Mouse (Mus musculus): ENCODE measurements around the gene Tubgcp4. TPM values are rescaled to one million over a fixed set of nuclear protein-coding genes. Genes with fewer than 3 reads are reported as not detected.
A peak's percentile ranks its signal among the peaks of the same experiment; 100 is the strongest.

The Tubgcp4 gene
- polyA plus RNA-seq, 1 experiment: 14.1 TPM

DNA sequence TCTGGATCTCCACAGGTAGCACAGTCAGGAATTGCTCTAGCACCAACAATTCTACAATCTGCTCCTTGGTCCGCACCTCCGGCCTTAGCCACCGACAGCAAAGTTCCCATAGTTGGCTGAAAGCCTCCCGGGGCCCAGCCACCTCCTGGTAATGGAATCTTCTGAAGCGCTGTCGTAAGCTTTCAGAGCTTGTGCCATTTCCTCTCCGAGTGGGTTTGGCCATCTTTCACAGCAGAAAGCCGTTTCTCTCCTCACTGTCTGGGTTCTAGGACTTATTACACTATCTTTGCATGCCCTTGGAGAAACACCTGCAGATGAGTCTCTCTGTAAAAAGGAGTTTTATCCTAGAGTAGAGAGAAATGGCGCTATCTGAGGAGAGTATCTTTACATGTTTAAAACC lies 552 bp upstream of the Tubgcp4 start:
- Histone ChIP-seq H3K27me3 (ENCODE audit: control insufficient read depth, insufficient read depth, low read length) (no peaks in the 10 kb centered on the region), H3K36me3 (ENCODE audit: control insufficient read depth, insufficient read depth, low read length) (peaks cover 16% of the 10 kb centered on the region), H3K4me1 (ENCODE audit: control insufficient read depth, insufficient read depth, insufficient read length, low read length) (peaks cover 10% of the 10 kb centered on the region; the same call in 1 of the 2 replicates), H3K4me3 (ENCODE audit: low read depth, low read length) (peak overlapping the region; percentile 78), H3K27ac (ENCODE audit: insufficient read depth, low read depth, low read length) (0 out of 2 replicates have a peak overlapping the region, but pooled peaks have one; percentile 77)
- under 1% methylated on average over 9 of the region's 9 CpGs for WGBS
- TF ChIP-seq CTCF (IDR thresholded peaks at IDR 0.05; ENCODE audit: extremely low read depth, insufficient read length, insufficient replicate concordance, low read depth, low read length) (no peak), POLR2A (IDR thresholded peaks at IDR 0.05; ENCODE audit: low read depth, low read length) (no peak)

DNA sequence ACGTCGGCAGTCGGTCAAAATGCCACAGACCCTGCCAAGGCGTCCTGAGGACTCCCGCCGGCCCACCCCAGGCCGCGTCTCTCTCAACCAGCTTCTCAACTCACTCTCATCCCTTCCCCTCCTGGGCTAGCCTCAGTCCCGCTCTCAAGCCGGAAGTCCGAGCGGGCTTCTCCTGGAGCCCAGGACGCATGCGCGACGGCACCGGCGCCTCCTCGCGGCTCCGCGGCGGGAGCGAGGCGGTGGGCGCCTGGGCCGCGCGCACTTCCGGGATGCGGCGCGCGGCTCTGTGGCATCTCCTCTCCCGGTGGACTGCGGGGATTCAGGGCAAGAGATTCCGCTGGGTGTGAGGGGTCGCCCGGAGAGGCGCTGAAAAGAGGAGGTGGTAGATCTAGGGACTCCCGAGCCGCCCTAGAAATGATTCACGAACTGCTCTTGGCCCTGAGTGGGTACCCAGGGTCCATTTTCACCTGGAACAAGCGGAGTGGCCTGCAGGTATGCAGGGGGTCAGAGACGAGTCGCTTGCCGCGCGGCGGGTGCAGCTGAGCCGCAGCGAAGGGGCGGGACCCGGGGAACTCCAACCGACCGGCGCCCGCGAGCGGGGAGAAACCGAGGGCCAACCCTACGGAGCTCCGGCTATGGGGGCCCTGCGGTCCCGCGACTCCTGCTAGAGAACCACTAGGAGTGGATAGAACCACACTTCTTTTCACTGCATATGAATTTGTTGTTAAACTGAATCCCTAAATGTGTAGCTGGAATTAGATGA lies 707 bp downstream of the Tubgcp4 start, which contains the start of gene Zscan29:
Zscan29 (minus strand) TSS at position 146 of the 763 bp plus-strand sequence.
- Histone ChIP-seq H3K27me3 (ENCODE audit: control insufficient read depth, insufficient read depth, low read length) (no peaks in the 10 kb centered on the region), H3K36me3 (ENCODE audit: control insufficient read depth, insufficient read depth, low read length) (peaks cover 17% of the 10 kb centered on the region), H3K27ac (ENCODE audit: insufficient read depth, low read depth, low read length) (peak within 1 kb of the TSS; percentile 77), H3K4me3 (ENCODE audit: low read depth, low read length) (peak within 1 kb of the TSS; percentile 78), H3K4me1 (ENCODE audit: control insufficient read depth, insufficient read depth, insufficient read length, low read length) (peaks cover 10% of the 10 kb centered on the region; the same call in 1 of the 2 replicates)
- 1% methylated on average over 66 of the region's 66 CpGs for WGBS
- TF ChIP-seq POLR2A (IDR thresholded peaks at IDR 0.05; ENCODE audit: low read depth, low read length): peak; percentile 95
- TF ChIP-seq CTCF (IDR thresholded peaks at IDR 0.05; ENCODE audit: extremely low read depth, insufficient read length, insufficient replicate concordance, low read depth, low read length): no peak

DNA sequence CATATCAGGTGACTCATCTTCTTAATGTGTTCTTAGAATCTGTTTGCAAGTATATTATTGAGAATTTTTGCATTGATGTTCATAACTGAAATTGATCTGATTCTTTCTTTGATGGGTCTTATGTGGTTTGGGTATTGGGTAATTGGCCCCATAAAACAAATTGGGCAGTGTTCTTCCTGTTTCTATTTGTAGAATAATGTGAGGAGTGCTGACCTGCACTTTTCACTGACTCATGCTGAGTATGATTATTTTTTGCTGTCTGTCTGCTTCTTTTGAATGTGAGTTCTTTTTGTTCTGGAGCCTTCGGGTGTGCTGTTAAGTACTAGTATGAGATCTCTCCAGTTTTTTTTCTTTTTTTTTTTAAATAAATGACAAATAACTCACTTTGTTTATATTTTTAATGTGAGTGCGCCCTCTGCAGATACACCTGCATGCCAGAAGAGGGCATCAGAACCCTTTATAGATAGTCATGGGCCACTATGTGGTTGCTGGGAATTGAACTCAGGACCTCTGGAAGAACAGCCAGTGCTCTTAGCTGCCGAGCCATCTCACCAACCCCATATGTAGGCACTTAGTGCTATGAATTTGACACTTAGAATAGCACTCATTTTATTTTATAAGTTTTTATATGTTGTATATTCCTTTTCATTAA lies 8.5 kb downstream of the Tubgcp4 start:
- 94% methylated on average over 3 of the region's 3 CpGs for WGBS
- peaks cover 43% of the 10 kb centered on the region for H3K36me3 ChIP-seq (ENCODE audit: control insufficient read depth, insufficient read depth, low read length)
- no peak overlapping the region for H3K27ac ChIP-seq (ENCODE audit: insufficient read depth, low read depth, low read length)
- TF ChIP-seq CTCF (IDR thresholded peaks at IDR 0.05; ENCODE audit: extremely low read depth, insufficient read length, insufficient replicate concordance, low read depth, low read length) (peak; percentile 23; the same call in 1 of the 2 replicates), POLR2A (IDR thresholded peaks at IDR 0.05; ENCODE audit: low read depth, low read length) (no peak)
- no peaks in the 10 kb centered on the region for H3K4me1 ChIP-seq (ENCODE audit: control insufficient read depth, insufficient read depth, insufficient read length, low read length)
- no peaks in the 10 kb centered on the region for H3K27me3 ChIP-seq (ENCODE audit: control insufficient read depth, insufficient read depth, low read length)
- H3K4me3 ChIP-seq (ENCODE audit: low read depth, low read length): no peak overlapping the region

DNA sequence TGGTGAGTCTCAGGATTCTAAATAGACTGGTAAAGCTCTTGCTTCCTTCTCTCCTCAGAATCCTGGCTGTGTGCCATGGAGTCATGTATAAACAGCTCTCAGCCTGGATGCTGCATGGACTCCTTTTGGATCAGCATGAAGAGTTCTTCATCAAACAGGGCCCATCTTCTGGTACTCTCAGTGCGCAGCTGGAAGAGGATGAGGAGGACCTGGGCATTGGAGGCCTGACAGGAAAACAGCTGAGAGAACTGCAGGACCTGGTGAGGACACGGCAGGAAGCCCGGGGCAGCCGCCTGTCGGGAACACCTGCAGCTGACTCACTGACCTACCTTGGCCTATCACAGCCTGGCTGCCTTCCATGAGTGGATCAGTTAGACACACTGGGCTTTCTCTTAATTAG lies 13.0 kb downstream of the Tubgcp4 start:
- Histone ChIP-seq H3K36me3 (ENCODE audit: control insufficient read depth, insufficient read depth, low read length) (peaks cover 47% of the 10 kb centered on the region), H3K27me3 (ENCODE audit: control insufficient read depth, insufficient read depth, low read length) (no peaks in the 10 kb centered on the region), H3K4me3 (ENCODE audit: low read depth, low read length) (no peak overlapping the region), H3K27ac (ENCODE audit: insufficient read depth, low read depth, low read length) (no peak overlapping the region), H3K4me1 (ENCODE audit: control insufficient read depth, insufficient read depth, insufficient read length, low read length) (no peaks in the 10 kb centered on the region)
- TF ChIP-seq CTCF (IDR thresholded peaks at IDR 0.05; ENCODE audit: extremely low read depth, insufficient read length, insufficient replicate concordance, low read depth, low read length): no peak
- TF ChIP-seq POLR2A (IDR thresholded peaks at IDR 0.05; ENCODE audit: low read depth, low read length): no peak
- WGBS: 36% methylated on average over 5 of the region's 5 CpGs

DNA sequence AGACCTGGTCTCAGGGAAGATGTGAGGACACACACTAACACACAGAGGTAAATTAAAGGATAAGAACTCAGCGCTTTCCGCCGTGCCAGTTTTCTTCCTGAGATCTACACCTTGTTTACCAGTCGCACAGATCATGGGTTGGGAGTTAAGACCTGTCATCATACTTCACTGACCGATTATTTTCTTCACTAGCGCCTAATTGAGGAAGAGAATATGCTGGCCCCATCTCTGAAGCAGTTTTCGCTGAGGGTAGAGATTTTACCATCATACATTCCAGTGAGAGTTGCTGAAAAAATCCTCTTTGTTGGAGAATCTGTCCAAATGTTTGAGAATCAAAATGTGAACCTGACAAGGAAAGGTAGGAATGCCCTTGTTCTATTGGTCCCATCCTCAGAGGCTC lies 13.7 kb downstream of the Tubgcp4 start:
- Histone ChIP-seq H3K4me1 (ENCODE audit: control insufficient read depth, insufficient read depth, insufficient read length, low read length) (no peaks in the 10 kb centered on the region), H3K27me3 (ENCODE audit: control insufficient read depth, insufficient read depth, low read length) (no peaks in the 10 kb centered on the region), H3K27ac (ENCODE audit: insufficient read depth, low read depth, low read length) (no peak overlapping the region), H3K36me3 (ENCODE audit: control insufficient read depth, insufficient read depth, low read length) (peaks cover 50% of the 10 kb centered on the region), H3K4me3 (ENCODE audit: low read depth, low read length) (no peak overlapping the region)
- WGBS: 94% methylated on average over 7 of the region's 7 CpGs
- TF ChIP-seq POLR2A (IDR thresholded peaks at IDR 0.05; ENCODE audit: low read depth, low read length): no peak
- no peak for TF ChIP-seq CTCF (IDR thresholded peaks at IDR 0.05; ENCODE audit: extremely low read depth, insufficient read length, insufficient replicate concordance, low read depth, low read length)

DNA sequence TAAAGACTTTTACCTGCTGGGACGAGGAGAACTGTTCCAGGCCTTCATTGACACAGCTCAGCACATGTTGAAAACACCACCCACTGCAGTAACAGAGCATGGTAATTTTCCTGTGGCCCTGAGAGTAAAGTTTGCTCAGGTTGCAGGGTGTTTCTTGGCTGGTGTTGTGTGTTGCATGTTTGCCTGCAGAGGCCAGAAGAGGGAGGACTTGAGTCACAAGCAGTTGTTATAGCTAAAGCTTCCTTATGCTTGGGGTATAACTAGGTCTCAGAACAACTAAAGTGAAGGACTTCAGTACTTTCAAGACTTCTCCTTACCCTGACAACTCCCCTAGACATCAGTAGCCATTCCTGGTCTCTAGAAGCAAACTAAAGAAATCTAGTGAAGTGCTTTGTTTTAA lies 18.1 kb downstream of the Tubgcp4 start:
- Histone ChIP-seq H3K27ac (ENCODE audit: insufficient read depth, low read depth, low read length) (no peak overlapping the region), H3K4me3 (ENCODE audit: low read depth, low read length) (no peak overlapping the region), H3K27me3 (ENCODE audit: control insufficient read depth, insufficient read depth, low read length) (no peaks in the 10 kb centered on the region), H3K4me1 (ENCODE audit: control insufficient read depth, insufficient read depth, insufficient read length, low read length) (no peaks in the 10 kb centered on the region), H3K36me3 (ENCODE audit: control insufficient read depth, insufficient read depth, low read length) (peaks cover 67% of the 10 kb centered on the region)
- WGBS: 76% methylated on average over 1 of the region's 1 CpGs
- TF ChIP-seq POLR2A (IDR thresholded peaks at IDR 0.05; ENCODE audit: low read depth, low read length): no peak
- no peak for TF ChIP-seq CTCF (IDR thresholded peaks at IDR 0.05; ENCODE audit: extremely low read depth, insufficient read length, insufficient replicate concordance, low read depth, low read length)

DNA sequence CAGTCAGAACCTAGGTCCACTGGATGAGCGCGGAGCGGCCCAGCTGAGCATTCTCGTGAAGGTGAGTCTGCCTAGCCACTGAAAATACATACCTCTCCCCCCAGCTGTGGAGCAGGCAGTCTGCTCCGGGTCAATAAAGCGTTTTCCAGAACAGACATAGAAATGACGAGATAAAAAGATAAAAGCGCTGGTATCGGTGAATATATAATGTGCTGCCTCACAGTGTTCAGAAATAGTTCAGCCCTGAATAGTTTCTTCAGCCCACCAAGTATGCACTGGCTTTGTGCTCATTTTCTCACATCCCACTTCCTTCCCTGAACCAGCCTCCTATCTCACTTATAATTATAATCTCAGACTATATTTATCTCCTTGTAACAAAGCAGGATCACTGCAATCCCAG lies 25.0 kb downstream of the Tubgcp4 start:
- TF ChIP-seq CTCF (IDR thresholded peaks at IDR 0.05; ENCODE audit: extremely low read depth, insufficient read length, insufficient replicate concordance, low read depth, low read length) (no peak), POLR2A (IDR thresholded peaks at IDR 0.05; ENCODE audit: low read depth, low read length) (no peak)
- WGBS: 89% methylated on average over 9 of the region's 9 CpGs
- Histone ChIP-seq H3K4me1 (ENCODE audit: control insufficient read depth, insufficient read depth, insufficient read length, low read length) (no peaks in the 10 kb centered on the region), H3K27ac (ENCODE audit: insufficient read depth, low read depth, low read length) (no peak overlapping the region), H3K36me3 (ENCODE audit: control insufficient read depth, insufficient read depth, low read length) (peaks cover 73% of the 10 kb centered on the region), H3K4me3 (ENCODE audit: low read depth, low read length) (no peak overlapping the region), H3K27me3 (ENCODE audit: control insufficient read depth, insufficient read depth, low read length) (no peaks in the 10 kb centered on the region)
